Comparison of ENCODE assay signal across 10 mouse cellular contexts in the genomic region with DNA sequence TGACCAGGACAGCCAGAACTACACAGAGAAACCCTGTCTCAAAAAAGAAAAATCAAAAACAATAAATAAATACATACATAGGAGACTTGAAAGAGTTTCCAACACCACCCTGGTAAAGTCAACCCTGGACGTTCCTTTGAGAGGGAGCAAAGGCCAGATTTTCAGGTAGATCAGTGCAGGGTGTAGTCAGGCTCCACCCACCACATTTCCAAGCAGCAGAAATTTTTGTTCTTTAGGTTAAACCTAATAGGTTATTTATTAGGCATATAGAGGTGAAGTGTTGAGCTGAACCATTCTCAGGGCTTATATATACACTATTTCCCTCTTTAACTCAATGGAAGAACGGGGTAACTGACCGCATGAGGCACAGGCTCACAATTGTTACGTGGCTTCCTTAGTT.
"Had no signal": no experiment of that assay in that cellular context is flagged by ENCODE, and none has a peak within 500 bp of the region (broad histone marks: within the 10 kb centered on the region; RNA-seq: fewer than 3 reads in every experiment).

No protein-coding gene starts in this region.

- H3K27ac ChIP-seq: hindbrain, embryonic 13.5 days; hindbrain, postnatal 0 days; kidney, postnatal 0 days; limb, embryonic 13.5 days; lung, embryonic 15.5 days; midbrain, embryonic 13.5 days had no signal

- ATAC-seq: hindbrain, postnatal 0 days; liver, postnatal 0 days; midbrain, embryonic 13.5 days had no signal

- H3K27me3 ChIP-seq: hindbrain, embryonic 13.5 days; limb, embryonic 13.5 days; lung, embryonic 15.5 days; midbrain, embryonic 13.5 days had no signal

- H3K4me2 ChIP-seq: hindbrain, embryonic 13.5 days; limb, embryonic 13.5 days; liver, embryonic 11.5 days; lung, embryonic 15.5 days; midbrain, embryonic 13.5 days had no signal

- H3K36me3 ChIP-seq: hindbrain, embryonic 13.5 days; limb, embryonic 13.5 days; lung, embryonic 15.5 days; midbrain, embryonic 13.5 days had no signal

- H3K9ac ChIP-seq: hindbrain, embryonic 13.5 days; limb, embryonic 13.5 days; liver, postnatal 0 days; lung, embryonic 15.5 days; midbrain, embryonic 13.5 days had no signal

- H3K4me3 ChIP-seq: hindbrain, embryonic 13.5 days; limb, embryonic 13.5 days; lung, embryonic 15.5 days; midbrain, embryonic 13.5 days had no signal

- H3K9me3 ChIP-seq: hindbrain, embryonic 13.5 days; limb, embryonic 13.5 days; lung, embryonic 15.5 days; midbrain, embryonic 13.5 days had no signal

- DNase-seq: kidney, adult 18-20 months; left cerebral cortex, postnatal 4 days; liver, postnatal 0 days had no signal
